Comparison of ENCODE assay signal across 8 mouse cellular contexts in genomic region chr2:32395946-32396621, GRCm38 (mm10). TPM values are rescaled to one million over a fixed set of nuclear protein-coding genes. Genes with fewer than 3 reads are reported as not detected.
DNase-seq lines count a peak whose midpoint lies in the region; ATAC-seq and TF ChIP-seq lines count a peak whose summit lies in the region.

No protein-coding gene starts in this region.

- peak; percentile 95 for DNase-seq in A20 (ENCODE audit: low read depth, low spot score)
- DNase-seq in embryonic facial prominence, embryonic 14.5 days (ENCODE audit: low spot score): peak; percentile 98
- DNase-seq in heart, adult 9 months (ENCODE audit: low spot score in 2 of 2): peak; percentile 93 to 94
- DNase-seq in kidney, adult 9 months: peak; percentile 97
- peak; percentile 76 to 80 for DNase-seq in spleen, adult 18-20 months

- ATAC-seq in embryonic facial prominence, embryonic 14.5 days (ENCODE audit: low read depth): peak; percentile 97
- ATAC-seq in limb, embryonic 13.5 days (ENCODE audit: low FRiP score, low read depth): peak; percentile 92
- ATAC-seq in midbrain, embryonic 15.5 days (replicated peaks): peak; percentile 96

- no peak for TF ChIP-seq POLR2A in bone marrow, adult 2 months (IDR thresholded peaks at IDR 0.05; ENCODE audit: borderline replicate concordance, control insufficient read depth, low read depth, low read length)

- H3K9me3 ChIP-seq in embryonic facial prominence, embryonic 14.5 days (ENCODE audit: control insufficient read depth, low read length): no peaks in the 10 kb centered on the region
- no peaks in the 10 kb centered on the region for H3K9me3 ChIP-seq in limb, embryonic 13.5 days
- no peaks in the 10 kb centered on the region for H3K9me3 ChIP-seq in midbrain, embryonic 15.5 days

- H3K4me2 ChIP-seq in embryonic facial prominence, embryonic 14.5 days (ENCODE audit: low read depth, low read length): peak overlapping the region; percentile 73
- H3K4me2 ChIP-seq in limb, embryonic 13.5 days (replicated peaks): peak overlapping the region; percentile 82
- peak overlapping the region; percentile 88 for H3K4me2 ChIP-seq in midbrain, embryonic 15.5 days

- H3K27me3 ChIP-seq in embryonic facial prominence, embryonic 14.5 days (replicated peaks; ENCODE audit: control insufficient read depth, insufficient read depth, low read length): no peaks in the 10 kb centered on the region
- no peaks in the 10 kb centered on the region for H3K27me3 ChIP-seq in limb, embryonic 13.5 days
- no peaks in the 10 kb centered on the region for H3K27me3 ChIP-seq in midbrain, embryonic 15.5 days (replicated peaks)

- peak overlapping the region; percentile 73 for H3K4me3 ChIP-seq in bone marrow, adult 2 months (replicated peaks; ENCODE audit: control insufficient read depth, low read depth, low read length)
- peak overlapping the region; percentile 84 for H3K4me3 ChIP-seq in embryonic facial prominence, embryonic 14.5 days (ENCODE audit: low read depth, low read length)
- peak overlapping the region; percentile 95 for H3K4me3 ChIP-seq in limb, embryonic 13.5 days
- H3K4me3 ChIP-seq in midbrain, embryonic 15.5 days: peak overlapping the region; percentile 69

- WGBS in bone marrow, adult 2 months: under 1% methylated on average over 59 of the region's 59 CpGs
- 0% methylated on average over 36 of the region's 59 CpGs for WGBS in embryonic facial prominence, embryonic 14.5 days
- under 1% methylated on average over 58 of the region's 59 CpGs for WGBS in limb, embryonic 13.5 days
- under 1% methylated on average over 59 of the region's 59 CpGs for WGBS in midbrain, embryonic 15.5 days

- peak overlapping the region; percentile 89 for H3K27ac ChIP-seq in bone marrow, adult 2 months (ENCODE audit: control insufficient read depth, insufficient read depth, low read depth, low read length, poor library complexity)
- H3K27ac ChIP-seq in embryonic facial prominence, embryonic 14.5 days (replicated peaks; ENCODE audit: low read depth, low read length): peak overlapping the region; percentile 91
- peak overlapping the region; percentile 88 for H3K27ac ChIP-seq in limb, embryonic 13.5 days
- peak overlapping the region; percentile 95 for H3K27ac ChIP-seq in midbrain, embryonic 15.5 days

- H3K9ac ChIP-seq in embryonic facial prominence, embryonic 14.5 days (ENCODE audit: low read depth, low read length): peak overlapping the region; percentile 83
- H3K9ac ChIP-seq in limb, embryonic 13.5 days: peak overlapping the region; percentile 90
- H3K9ac ChIP-seq in midbrain, embryonic 15.5 days: peak overlapping the region; percentile 73

- no peaks in the 10 kb centered on the region; the same call in 1 of the 2 replicates for H3K4me1 ChIP-seq in bone marrow, adult 2 months (ENCODE audit: control insufficient read depth, insufficient read depth, low read length)
- H3K4me1 ChIP-seq in embryonic facial prominence, embryonic 14.5 days (ENCODE audit: control insufficient read depth, insufficient read depth, low read length): 0 out of 2 replicates have a peak, but pooled peaks cover 4% of the 10 kb centered on the region
- peaks cover 18% of the 10 kb centered on the region for H3K4me1 ChIP-seq in limb, embryonic 13.5 days
- peaks cover 22% of the 10 kb centered on the region for H3K4me1 ChIP-seq in midbrain, embryonic 15.5 days

- peaks cover 8% of the 10 kb centered on the region; the same call in 1 of the 2 replicates for H3K36me3 ChIP-seq in embryonic facial prominence, embryonic 14.5 days (ENCODE audit: control insufficient read depth, insufficient read depth, low read length)
- H3K36me3 ChIP-seq in limb, embryonic 13.5 days: peaks cover 29% of the 10 kb centered on the region
- peaks cover 3% of the 10 kb centered on the region; the same call in 1 of the 2 replicates for H3K36me3 ChIP-seq in midbrain, embryonic 15.5 days (replicated peaks)

- TF ChIP-seq CTCF in bone marrow, adult 2 months (IDR thresholded peaks at IDR 0.05; ENCODE audit: control insufficient read depth, insufficient read depth, low read length): no peak

RNA-seq across cellular contexts. Expression of gene Ptges2, which starts 0.4 kb away (rescaled TPM):
- 3.6 and 15.0 TPM in 2 replicates for polyA plus RNA-seq in bone marrow, adult 2 months (2011; ENCODE audit: insufficient read depth, insufficient read length, low replicate concordance, missing spikeins)
- 28.0 and 33.5 TPM in 2 replicates for polyA plus RNA-seq in embryonic facial prominence, embryonic 14.5 days (2014; fragmentation: Nextera tagmentation; extraction: Ambion mirVana)
- polyA plus RNA-seq in limb, embryonic 13.5 days (2015; fragmentation: Nextera tagmentation; extraction: Ambion mirVana): 29.8 and 30.1 TPM in 2 replicates
- polyA plus RNA-seq in midbrain, embryonic 15.5 days (2015; fragmentation: Nextera tagmentation; extraction: Ambion mirVana): 51.3 and 54.2 TPM in 2 replicates

RNA-seq across cellular contexts. Expression of gene Lcn2, which starts 8.0 kb away (rescaled TPM):
- polyA plus RNA-seq in bone marrow, adult 2 months (2011; ENCODE audit: insufficient read depth, insufficient read length, low replicate concordance, missing spikeins): 436 and 1,079 TPM in 2 replicates
- polyA plus RNA-seq in embryonic facial prominence, embryonic 14.5 days (2014; fragmentation: Nextera tagmentation; extraction: Ambion mirVana): 4.0 and 7.9 TPM in 2 replicates
- 0.27 and 0.36 TPM in 2 replicates for polyA plus RNA-seq in limb, embryonic 13.5 days (2015; fragmentation: Nextera tagmentation; extraction: Ambion mirVana)
- polyA plus RNA-seq in midbrain, embryonic 15.5 days (2015; fragmentation: Nextera tagmentation; extraction: Ambion mirVana): 0.44 and 0.83 TPM in 2 replicates

RNA-seq across cellular contexts. Expression of gene 1110008P14Rik, which starts 14.3 kb away (rescaled TPM):
- polyA plus RNA-seq in bone marrow, adult 2 months (2011; ENCODE audit: insufficient read depth, insufficient read length, low replicate concordance, missing spikeins): 28.0 and 39.6 TPM in 2 replicates
- 67.7 and 79.7 TPM in 2 replicates for polyA plus RNA-seq in embryonic facial prominence, embryonic 14.5 days (2014; fragmentation: Nextera tagmentation; extraction: Ambion mirVana)
- polyA plus RNA-seq in limb, embryonic 13.5 days (2015; fragmentation: Nextera tagmentation; extraction: Ambion mirVana): 45.8 and 48.7 TPM in 2 replicates
- polyA plus RNA-seq in midbrain, embryonic 15.5 days (2015; fragmentation: Nextera tagmentation; extraction: Ambion mirVana): 116 and 117 TPM in 2 replicates

RNA-seq across cellular contexts. Expression of gene Dnm1, which starts 42.9 kb away (rescaled TPM):
- 1.4 and 1.9 TPM in 2 replicates for polyA plus RNA-seq in bone marrow, adult 2 months (2011; ENCODE audit: insufficient read depth, insufficient read length, low replicate concordance, missing spikeins)
- 34.1 and 41.7 TPM in 2 replicates for polyA plus RNA-seq in embryonic facial prominence, embryonic 14.5 days (2014; fragmentation: Nextera tagmentation; extraction: Ambion mirVana)
- polyA plus RNA-seq in limb, embryonic 13.5 days (2015; fragmentation: Nextera tagmentation; extraction: Ambion mirVana): 32.4 and 32.5 TPM in 2 replicates
- 78.4 and 79.0 TPM in 2 replicates for polyA plus RNA-seq in midbrain, embryonic 15.5 days (2015; fragmentation: Nextera tagmentation; extraction: Ambion mirVana)

RNA-seq across cellular contexts. Expression of gene Ciz1, which starts 44.0 kb away (rescaled TPM):
- polyA plus RNA-seq in bone marrow, adult 2 months (2011; ENCODE audit: insufficient read depth, insufficient read length, low replicate concordance, missing spikeins): 71.7 and 127 TPM in 2 replicates
- polyA plus RNA-seq in embryonic facial prominence, embryonic 14.5 days (2014; fragmentation: Nextera tagmentation; extraction: Ambion mirVana): 41.9 and 48.0 TPM in 2 replicates
- polyA plus RNA-seq in limb, embryonic 13.5 days (2015; fragmentation: Nextera tagmentation; extraction: Ambion mirVana): 49.8 and 54.9 TPM in 2 replicates
- 62.5 and 64.4 TPM in 2 replicates for polyA plus RNA-seq in midbrain, embryonic 15.5 days (2015; fragmentation: Nextera tagmentation; extraction: Ambion mirVana)

Comparison
In these comparisons a context has a peak if more than half of its experiments do, and no peak if none do; other contexts are left out.
1. Peak in every context shown above with its lines: DNase-seq, ATAC-seq, H3K4me3 ChIP-seq and H3K27ac ChIP-seq.
2. RNA of gene Lcn2, which starts 8.0 kb away (polyA plus RNA-seq): 436 to 1,079 TPM in bone marrow, adult 2 months; 4.0 to 7.9 TPM in embryonic facial prominence, embryonic 14.5 days, 0.44 to 0.83 TPM in midbrain, embryonic 15.5 days and 0.27 to 0.36 TPM in limb, embryonic 13.5 days; every median in the first group is over 10 times any median in the second.